Mouse (Mus musculus) gastrocnemius, postnatal 14 days (tissue): Measurements from ENCODE around the gene Rit1. TPM values are rescaled to one million over a fixed set of nuclear protein-coding genes. Genes with fewer than 3 reads are reported as not detected.
"Not testable (repeated sequence)": the region's sequence is repeated elsewhere in the genome, so short reads cannot be mapped to it uniquely, and the experiment has no call there.

Source experiments
- DNase-seq: peaks from one replicate; pipeline ENCODE4 v3.0.0; 2021; ENCODE audit warnings: mixed read lengths
- intact Hi-C: fragments of 180-260 bp; cut with DNase I; formaldehyde crosslinking; loops from one replicate; pipeline ENCODE4 v1.15.1; 2025; ENCODE audit warnings: low total_unique reads
- long read RNA-seq, 2 experiments: library from polyadenylated mRNA; stranded (forward); transcript quantifications; one replicate each; pipeline ENCODE4 v2.0.0; 2021
- total RNA-seq, 2 experiments: library from RNA; stranded (reverse); gene quantifications; 2 replicates each; pipeline ENCODE4 v1.2.3; 2021

The Rit1 gene
- total RNA-seq: 10 to 100 TPM; 17.3 to 21.4 TPM
- long read RNA-seq, experiment 1, transcript Rit1-201 (6 exons, 1,204 nt): major isoform, 11 of 13 reads
- long read RNA-seq, experiment 1, partial matches to known transcripts: 0 of 13 reads
- long read RNA-seq, experiment 1, other reads (novel, unspliced or antisense): 1 of 13 reads
- long read RNA-seq, experiment 2, transcript Rit1-201 (6 exons, 1,204 nt): major isoform, 8 of 13 reads
- long read RNA-seq, experiment 2, partial matches to known transcripts: 1 of 13 reads
- long read RNA-seq, experiment 2, other reads (novel, unspliced or antisense): 2 of 13 reads

DNA sequence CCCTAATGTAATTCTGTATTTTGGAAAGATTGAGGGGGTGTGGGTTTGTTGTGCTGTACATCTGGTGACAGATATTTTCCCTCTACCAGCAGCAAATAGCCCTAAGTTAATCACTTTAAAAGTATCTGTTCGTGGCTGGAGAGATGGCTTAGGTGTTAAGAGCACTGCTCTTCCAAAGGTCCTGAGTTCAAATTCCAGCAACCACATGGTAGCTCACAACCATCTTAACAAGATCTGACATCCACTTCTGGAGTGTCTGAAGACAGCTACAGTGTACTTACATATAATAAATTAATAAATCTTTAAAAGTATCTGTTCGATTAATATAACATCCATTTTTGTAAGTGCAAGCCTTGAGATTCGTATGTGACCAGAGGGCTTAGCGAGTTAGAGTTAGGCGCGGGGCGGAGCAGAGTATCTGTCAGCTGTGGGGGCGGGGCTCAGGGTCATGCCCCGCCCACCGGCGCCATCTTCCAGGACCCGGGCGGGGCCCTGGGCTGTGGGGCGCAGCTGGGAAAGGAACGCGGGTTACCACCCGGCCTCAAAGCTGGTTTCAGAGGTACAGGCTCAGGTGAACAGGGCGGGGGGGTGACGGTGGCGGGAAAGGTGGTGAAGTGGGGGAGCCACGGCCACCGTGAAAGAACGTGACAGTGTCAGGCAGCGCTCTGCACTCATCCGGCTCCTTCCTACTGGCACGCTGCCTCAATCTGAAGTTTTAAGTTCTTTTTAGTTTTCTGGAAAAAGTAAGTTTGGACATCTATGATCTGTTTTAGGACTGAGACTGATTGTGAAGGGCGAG, at the start of gene Rit1:
Rit1 (plus strand) TSS at position 440 of the 799 bp plus-strand sequence.
- DNase-seq: peak; percentile 88
- intact Hi-C loops: no loop called here

DNA sequence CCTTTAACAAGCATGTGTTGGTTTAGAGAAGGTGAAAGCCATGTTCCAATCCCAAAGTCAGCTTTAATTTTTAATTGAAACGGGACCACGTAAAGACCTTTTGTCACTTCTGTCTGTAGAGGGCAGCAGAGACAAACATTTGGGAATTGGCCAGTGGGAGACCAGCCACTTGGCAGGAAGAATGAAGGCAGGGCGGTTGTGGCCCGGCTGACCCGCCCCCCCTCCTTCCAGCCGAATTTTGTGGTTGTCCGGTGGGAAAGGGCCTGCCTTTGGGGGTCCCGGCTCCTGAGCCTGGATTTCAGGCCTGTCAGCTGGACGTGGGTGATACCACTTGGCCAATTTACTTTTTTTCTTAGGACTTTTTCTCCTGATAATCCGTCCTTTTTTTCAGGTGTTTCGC, 39.2 kb upstream of the Rit1 start:
- DNase-seq: peak; percentile 80
- intact Hi-C loops: loop anchor here (5.0 kb wide), 1 partner anchor 60 kb away; no protein-coding TSS in a partner anchor

DNA sequence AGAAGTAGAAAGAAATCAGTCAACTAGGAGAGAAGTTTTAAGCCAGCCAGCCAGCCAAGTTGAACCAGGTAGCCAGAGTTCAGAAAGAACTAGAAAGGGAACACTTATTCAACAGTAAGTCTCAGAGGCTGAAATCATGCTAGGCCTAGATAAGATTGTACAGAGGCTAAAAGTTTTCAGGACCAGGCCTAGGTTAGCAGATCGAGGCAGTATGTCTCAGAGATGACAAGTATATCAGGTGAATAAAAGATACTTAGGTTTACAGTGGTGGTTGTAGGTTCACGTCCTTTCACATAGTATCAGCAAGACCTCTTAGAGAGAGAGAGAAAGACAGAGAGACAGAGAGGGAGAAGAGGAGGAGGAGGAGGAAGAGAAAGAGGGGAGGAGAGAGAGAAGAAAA, 32.8 kb upstream of the Rit1 start:
- intact Hi-C loops: no loop called here
- DNase-seq: no peak

DNA sequence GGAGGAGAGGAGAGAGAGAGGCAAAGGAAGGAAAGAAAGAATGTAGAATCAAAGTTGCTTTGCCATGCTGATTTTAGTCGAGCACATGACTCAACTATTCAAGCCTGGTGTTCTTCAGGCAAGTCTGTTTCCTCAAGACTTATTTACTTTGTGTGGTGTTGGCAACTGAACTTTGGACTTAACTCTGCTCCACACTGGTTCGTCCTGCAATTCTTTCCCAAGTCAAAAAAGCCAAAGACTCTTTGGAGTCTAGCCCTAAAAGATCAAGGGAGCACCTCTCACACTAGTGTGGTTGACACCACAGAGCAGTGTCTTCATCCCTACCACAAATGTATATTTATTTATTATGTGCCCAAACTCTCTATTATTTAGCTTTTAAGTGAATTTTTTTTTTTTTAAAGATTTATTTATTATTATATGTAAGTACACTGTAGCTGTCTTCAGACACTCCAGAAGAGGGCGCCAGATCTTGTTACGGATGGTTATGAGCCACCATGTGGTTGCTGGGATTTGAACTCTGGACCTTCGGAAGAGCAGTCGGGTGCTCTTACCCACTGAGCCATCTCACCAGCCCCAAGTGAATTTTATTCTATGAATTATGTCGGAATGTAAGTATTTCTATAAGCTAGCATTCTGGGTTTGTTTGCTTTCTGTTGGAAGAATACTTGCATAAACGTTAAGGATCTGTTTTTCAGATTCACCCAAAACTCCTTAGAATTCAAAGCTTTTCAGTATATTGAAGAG, 32.2 kb upstream of the Rit1 start:
- DNase-seq: no peak

DNA sequence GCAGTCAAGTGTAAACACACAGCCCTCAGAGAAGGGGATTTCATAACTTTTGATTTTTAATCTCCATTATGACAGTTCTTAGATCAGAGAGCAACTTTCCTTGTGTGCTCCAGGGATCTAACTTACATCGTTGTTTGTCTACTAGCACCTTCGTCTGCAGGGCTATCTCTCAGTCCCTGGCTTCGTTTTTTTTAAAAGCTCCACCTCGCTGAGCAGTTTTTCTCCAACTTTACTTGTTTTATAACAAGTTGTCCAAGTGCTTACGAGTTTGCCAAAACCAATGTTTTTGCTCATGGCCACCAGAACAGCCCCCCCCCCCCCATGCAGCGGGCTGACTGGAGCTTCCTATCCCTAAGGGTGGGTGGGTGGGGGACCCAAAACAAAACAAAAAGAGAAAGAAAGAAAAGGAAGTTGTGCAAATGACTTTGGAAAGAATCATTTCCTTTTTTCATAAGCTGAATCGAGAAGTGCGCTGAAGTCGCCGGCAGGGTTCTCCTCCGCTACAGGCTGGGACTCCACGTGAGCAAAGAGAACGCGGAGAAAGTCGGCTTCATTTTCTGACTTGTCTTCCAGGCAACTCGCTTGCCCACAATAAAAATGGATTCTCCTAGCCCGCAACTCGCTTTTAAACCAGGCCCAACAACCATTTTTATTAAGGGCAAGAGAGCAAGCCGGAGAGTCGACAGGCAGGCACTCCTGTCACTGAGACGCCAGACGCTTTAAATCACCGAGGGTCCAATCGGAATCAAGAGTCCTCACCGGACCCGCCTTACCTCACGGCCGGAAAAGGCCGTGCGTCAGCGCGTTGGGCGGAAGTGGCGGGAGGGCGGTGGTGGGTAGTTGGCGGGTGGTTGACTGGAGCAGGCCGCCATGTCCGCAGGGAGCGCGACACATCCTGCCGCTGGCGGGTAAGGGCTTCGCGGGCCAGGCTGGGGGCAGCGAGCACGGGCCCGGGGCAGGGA, 31.4 kb upstream of the Rit1 start, which contains the start of gene Khdc4:
Khdc4 (plus strand) TSS at position 824 of the 962 bp plus-strand sequence.
- intact Hi-C loops: no loop called here
- peak; percentile 97 for DNase-seq

More for the DNA sequence above, 32.2 kb upstream of the Rit1 start:
- intact Hi-C loops: no loop called here

DNA sequence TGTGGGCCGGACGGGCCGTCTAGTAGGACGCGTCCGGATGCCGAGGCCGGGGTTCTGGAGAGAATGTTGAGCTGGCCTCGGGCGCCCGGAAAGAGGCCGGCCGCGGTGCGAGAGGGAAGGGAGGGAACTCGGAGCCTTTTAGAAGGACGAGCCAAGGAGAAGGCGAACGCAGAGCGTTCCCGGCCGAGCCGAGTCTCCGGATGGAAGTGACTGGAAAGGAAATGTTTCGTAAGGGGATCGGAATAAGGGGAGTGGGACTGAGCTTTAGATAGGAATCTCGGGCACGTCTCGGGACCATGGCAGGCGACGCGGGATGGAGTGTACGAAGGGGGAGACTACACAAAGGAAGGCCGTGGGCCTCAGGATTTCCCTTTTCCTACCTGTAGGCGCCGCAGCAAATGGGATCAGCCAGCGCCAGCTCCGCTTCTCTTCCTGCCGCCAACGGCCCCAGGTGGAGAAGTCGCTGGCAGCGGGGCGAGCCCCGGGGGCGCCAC, 30.6 kb upstream of the Rit1 start:
- intact Hi-C loops: no loop called here
- peak; percentile 27 for DNase-seq

DNA sequence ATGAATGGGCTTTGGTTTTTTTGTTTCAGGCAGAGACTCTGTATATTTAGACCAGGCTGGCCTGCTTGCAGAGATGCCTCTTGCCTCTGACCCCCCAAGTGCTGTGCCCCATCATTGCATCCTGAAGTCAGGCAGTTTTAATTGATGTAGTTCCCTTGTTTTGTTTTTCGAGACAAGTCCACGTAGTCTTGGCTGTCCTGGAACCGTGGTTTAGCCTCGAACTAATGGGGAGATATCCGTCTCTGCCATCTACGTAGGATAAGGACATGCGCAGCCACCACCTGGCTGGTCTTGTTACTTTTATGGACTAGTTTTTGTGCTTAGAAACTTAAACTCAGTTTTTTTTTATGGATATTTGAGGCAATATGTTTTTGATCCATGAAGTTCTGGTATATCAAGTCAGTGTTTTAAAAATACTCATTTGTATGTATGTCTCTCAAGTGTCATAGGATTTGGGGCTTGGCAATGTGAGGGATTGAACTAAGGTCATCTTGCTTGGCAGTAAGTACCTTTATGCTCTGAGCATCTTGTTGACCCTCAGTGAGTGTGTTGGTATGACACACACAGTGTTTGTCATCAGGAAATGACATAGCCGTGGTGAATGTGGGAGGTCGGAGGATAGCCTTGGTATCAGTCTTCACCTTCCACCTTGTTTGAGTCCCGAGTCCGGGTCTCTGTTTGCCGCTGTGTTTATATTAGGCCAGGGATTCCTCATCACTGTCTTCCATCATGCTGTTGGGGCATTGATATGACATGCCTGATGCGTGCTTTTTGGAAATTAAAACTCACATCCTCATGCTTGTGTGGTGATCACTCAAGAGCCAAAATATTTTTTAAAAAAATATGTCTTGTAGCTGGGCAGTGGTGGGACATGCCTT, 29.7 kb upstream of the Rit1 start:
- no peak for DNase-seq
- intact Hi-C loops: no loop called here

DNA sequence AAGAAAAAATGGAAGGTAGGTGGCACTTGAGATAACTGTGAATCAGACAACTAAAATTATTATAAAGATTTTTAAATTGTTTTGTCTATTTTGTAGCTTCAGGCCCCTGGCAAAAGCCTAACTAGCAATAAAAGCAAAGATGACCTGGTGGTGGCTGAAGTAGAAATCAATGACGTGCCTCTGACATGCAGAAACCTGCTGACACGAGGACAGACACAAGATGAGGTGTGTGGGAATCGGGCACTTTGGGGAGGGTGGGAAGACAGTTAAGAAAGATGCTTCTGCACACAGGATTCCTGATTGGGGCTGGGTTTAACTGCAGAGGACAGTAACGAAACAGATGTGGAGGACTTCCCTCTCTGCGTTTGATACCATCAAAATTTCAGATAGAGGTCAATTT, 27.6 kb upstream of the Rit1 start:
- intact Hi-C loops: no loop called here
- no peak for DNase-seq

DNA sequence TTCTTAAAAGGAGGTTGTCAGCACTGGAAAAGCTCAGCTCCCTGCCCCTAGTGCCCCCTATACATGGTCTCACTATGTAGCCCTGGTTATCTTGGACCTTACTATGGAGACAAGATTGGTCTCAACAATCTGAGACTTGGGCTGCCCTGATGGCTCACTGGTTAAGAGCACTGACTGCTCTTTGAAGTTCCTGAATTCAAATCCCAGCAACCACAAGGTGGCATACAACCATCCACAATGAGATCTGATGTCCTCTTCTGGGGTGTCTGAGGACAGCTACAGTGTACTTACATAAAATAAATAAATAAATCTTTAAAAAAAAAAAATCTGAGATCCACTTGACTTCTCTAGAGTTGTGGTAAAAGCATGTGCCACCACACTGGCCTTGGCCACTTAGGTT, 21.1 kb upstream of the Rit1 start:
- no peak for DNase-seq
- intact Hi-C loops: no loop called here

DNA sequence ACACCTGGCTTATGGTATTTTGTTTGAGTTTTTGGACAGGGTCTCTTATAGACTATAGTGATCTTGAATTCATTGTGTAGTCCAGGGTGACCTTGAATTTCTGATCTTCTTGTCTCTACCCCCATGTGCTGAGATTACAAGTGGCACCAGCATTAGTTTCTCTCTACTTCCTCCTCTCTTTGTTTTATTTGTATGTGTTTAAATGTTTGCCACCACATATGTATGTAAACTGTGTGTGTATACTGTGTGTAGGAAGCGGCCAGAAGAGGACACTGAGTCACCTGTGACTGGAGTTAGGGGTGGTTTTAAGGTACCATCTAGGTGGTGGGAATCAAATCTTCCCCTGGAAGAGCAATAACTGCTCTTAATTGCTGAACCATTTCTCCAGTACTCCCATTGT, 18.6 kb upstream of the Rit1 start:
- intact Hi-C loops: no loop called here
- no peak for DNase-seq

DNA sequence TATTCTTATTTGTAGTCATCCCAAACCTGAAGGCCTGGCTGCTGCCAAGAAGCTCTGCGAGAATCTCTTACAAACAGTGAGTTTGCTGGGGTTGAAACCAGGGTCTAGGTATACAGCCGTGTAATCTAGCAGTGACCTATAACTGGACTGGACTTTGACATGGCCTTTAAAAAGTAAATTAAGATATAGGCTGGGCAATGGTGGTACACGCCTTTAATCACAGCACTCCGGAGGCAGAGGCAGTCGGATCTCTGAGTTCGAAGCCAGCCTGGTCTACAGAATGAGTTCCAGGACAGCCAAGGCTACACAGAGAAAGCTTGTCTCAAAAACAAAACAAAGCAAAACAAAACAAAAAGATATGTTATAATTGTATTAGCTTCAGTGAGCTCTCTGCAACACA, 17.8 kb upstream of the Rit1 start:
- no peak for DNase-seq
- intact Hi-C loops: no loop called here

DNA sequence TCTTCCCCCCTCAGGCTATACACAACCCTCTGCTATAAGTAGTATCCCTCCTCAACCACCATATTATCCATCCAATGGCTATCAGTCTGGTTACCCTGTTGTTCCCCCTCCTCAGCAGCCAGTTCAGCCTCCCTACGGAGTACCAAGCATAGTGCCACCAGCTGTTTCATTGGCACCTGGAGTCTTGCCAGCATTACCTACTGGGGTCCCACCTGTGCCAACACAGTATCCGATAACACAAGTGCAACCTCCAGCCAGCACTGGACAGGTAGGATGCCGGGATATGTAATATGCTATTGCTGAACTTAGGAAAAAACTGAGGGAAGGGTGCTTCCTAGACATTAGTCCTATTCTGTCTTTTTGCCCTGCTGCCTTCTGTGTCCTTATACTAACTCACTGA, 16.4 kb upstream of the Rit1 start:
- no peak for DNase-seq
- intact Hi-C loops: no loop called here

DNA sequence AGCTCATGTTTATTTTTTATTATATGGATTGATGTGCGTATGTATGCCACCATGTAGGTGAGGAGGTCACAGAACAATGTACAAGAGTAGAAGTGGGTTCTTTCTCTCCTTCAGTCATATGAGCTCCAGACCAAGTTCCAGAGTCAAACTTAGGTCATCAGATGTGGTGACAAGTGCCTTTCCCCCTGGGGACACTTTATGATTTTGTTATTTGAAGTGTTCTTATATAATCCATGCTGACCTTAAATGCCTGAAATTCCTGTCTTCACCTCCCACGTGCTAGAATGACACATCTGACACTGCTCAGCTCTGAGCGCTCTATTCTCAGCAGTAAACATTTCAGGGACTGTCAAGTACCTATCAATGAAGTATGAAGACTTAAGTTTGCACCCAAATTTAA, 15.4 kb upstream of the Rit1 start:
- intact Hi-C loops: no loop called here
- no peak for DNase-seq

DNA sequence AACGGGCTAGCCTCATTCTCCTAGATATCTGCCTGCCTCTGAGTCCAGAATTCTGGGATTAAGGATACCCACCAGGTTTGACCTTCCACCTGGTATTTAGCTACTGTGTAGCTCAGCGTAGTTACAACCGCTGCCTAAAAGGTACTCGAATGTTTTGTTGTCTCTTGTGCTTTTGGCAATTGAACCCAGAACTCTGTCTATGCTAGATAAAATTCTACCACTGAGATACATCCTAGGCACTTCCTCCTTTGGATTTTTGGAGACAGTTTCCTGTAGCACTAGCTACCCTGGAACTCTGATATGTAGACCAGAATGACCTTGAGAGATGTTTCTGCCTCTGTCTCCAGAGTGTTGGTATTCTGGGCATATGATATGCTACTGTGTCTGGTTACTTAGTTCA, 2.9 kb upstream of the Rit1 start:
- intact Hi-C loops: loop anchor here (2.0 kb wide), 1 partner anchor 23 kb away; no protein-coding TSS in a partner anchor
- DNase-seq: no peak

DNA sequence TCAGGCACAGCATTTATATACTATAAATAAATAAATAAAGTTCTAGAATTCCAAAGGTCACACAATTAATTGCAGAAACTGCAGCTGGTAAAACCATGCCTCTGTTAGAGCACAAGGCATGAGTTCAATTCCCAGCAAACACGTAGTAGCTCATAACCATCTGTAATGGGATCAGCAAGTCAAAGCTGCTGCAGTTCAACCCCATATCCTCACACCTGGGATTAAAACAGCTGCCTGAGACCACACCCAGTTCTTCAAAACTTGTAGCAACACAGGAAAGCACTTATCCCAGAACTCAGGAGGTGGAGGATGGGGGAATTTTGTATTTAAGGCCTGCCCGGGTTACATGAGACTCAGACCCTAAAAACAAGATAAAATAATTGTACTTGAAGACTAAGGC, 1.9 kb upstream of the Rit1 start:
- no peak for DNase-seq
- intact Hi-C loops: loop anchor here (2.0 kb wide), 1 partner anchor 24 kb away; no protein-coding TSS in a partner anchor

DNA sequence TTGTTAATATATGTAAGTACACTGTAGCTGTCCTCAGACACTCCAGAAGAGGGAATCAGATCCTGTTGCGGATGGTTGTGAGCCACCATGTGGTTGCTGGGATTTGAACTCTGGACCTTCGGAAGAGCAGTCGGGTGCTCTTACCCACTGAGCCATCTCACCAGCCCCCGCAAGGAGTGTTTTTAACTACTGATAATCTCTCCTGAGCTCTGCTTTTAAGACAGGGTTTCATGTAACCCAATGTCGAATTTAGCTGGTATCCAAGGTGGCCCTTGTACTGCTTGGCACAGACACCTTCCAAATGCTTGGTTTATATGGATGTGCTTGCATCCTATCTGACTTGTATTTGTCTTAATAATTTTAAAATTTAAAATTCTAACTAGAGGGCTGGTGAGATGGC, 922 bp upstream of the Rit1 start:
- intact Hi-C loops: loop anchor here (2.0 kb wide), 1 partner anchor 25 kb away; no protein-coding TSS in a partner anchor
- DNase-seq: not testable (repeated sequence)

DNA sequence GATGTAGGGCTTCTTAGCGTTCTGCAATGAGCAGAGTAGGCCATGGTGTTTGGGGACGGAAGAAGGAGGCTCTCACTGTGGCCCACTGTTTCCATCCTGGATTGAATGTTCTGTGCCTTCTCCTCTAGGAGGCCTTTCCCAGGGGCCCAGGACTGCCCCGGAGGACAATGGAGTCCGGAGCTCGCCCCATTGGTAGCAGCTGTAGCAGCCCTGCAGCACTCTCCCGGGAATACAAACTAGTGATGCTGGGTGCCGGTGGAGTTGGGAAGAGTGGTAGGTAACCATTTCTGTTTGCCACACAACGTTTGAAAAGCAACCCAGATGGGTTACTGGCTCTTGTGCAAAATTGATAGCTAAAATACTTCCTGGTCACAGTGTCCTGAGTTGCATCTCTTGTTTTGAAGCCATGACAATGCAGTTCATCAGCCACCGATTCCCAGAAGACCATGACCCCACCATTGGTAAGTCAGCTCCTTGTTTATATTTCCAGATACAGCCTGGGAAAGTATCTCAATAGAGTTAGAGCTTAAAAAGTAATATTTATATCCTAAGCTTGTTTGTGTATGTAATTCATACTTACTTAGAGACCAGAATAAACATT, 660 bp downstream of the Rit1 start:
- intact Hi-C loops: no loop called here
- DNase-seq: peak; percentile 14
